Mouse (Mus musculus) layer of hippocampus, adult 18-20 months (tissue): Measurements from ENCODE around the gene Lrriq1. TPM values are rescaled to one million over a fixed set of nuclear protein-coding genes. Genes with fewer than 3 reads are reported as not detected.

ENCODE experiments used
- DNase-seq, 2 experiments: peaks; one replicate each; pipeline ENCODE4 v3.0.0; 2022; ENCODE audit warnings: low spot score in 2 of 2
- total RNA-seq, 2 experiments: library from RNA; stranded (reverse); gene quantifications; 2 replicates each; pipeline ENCODE4 v1.2.3; 2021

Lrriq1 gene
- total RNA-seq, 2 experiments from 2014 or later: 2.4 to 3.5 TPM

GRCm38 (mm10) chr10:103029132-103029729 lies 206.9 kb downstream of the Lrriq1 start:
- DNase-seq: no peak

GRCm38 (mm10) chr10:103028253-103029131 lies 207.6 kb downstream of the Lrriq1 start:
- DNase-seq: no peak

GRCm38 (mm10) chr10:103027931-103028252 lies 208.2 kb downstream of the Lrriq1 start:
- DNase-seq: no peak

- DNase-seq: no peak
Observed at GRCm38 (mm10) chr10:103027226-103027930, 208.7 kb downstream of the Lrriq1 start.

GRCm38 (mm10) chr10:103026636-103027225 lies 209.4 kb downstream of the Lrriq1 start:
- DNase-seq: no peak

GRCm38 (mm10) chr10:103002556-103002955 lies 233.6 kb downstream of the Lrriq1 start:
- no peak for DNase-seq

- DNase-seq: no peak
Observed at GRCm38 (mm10) chr10:103000902-103001301, 235.2 kb downstream of the Lrriq1 start.

- DNase-seq: no peak
Observed at GRCm38 (mm10) chr10:102999584-102999983, 236.5 kb downstream of the Lrriq1 start.

Other genes with a start within 250 kb of the Lrriq1 start
- gene Alx1, start 206.1 kb downstream of the Lrriq1 start, total RNA-seq: not detected
- gene Slc6a15, start 131.5 kb upstream of the Lrriq1 start, total RNA-seq: 10 to 100 TPM; 66.7 to 69.3 TPM